8 mouse cellular contexts compared by ENCODE assay signal in the genomic region with DNA sequence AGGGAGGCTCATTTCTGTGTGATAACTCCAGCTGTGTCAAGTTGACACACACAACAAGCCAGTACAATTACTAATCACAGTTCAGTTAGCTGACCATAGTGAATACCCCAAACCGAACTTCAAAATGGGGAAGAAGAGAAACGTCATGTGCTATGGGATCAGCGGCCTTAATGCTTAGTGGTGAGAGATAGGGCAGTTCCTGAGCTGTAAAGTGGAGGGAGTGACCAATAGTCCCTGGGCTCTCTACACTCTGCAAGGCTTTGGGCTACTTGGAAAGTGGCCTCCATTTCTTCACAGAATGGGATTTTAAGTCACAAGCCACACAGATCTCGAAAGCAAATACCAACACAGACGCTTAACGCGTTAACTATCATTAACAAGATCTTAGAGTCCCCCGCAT. TPM values are rescaled to one million over a fixed set of nuclear protein-coding genes. Genes with fewer than 3 reads are reported as not detected.
DNase-seq lines count a peak whose midpoint lies in the region; ATAC-seq and TF ChIP-seq lines count a peak whose summit lies in the region.

No protein-coding gene starts in this region.

- TF ChIP-seq CTCF in E14TG2a.4 (conservative IDR thresholded peaks at IDR 0.05; ENCODE audit: low read length) = no peak

- peak overlapping the region; percentile 97 for H3K27ac ChIP-seq in heart, embryonic 10.5 days
- H3K27ac ChIP-seq in forebrain, embryonic 15.5 days (replicated peaks) = peak overlapping the region; percentile 90; the same call in 1 of the 2 replicates
- H3K27ac ChIP-seq in macrophage = peak overlapping the region; percentile 96

- peaks cover 41% of the 10 kb centered on the region for H3K4me1 ChIP-seq in heart, embryonic 10.5 days
- peaks cover 61% of the 10 kb centered on the region for H3K4me1 ChIP-seq in E14TG2a.4 (replicated peaks; ENCODE audit: low read depth, low read length)
- H3K4me1 ChIP-seq in forebrain, embryonic 15.5 days = peaks cover 42% of the 10 kb centered on the region

- WGBS in heart, embryonic 10.5 days = 28% methylated on average over 8 of the region's 8 CpGs
- whole genome bisulfite sequencing in forebrain, embryonic 15.5 days = 35% methylated on average over 8 of the region's 8 CpGs
- 15% methylated on average over 6 of the region's 8 CpGs for WGBS in macrophage (ENCODE audit: missing documents)

- no peak for DNase-seq in heart, embryonic 10.5 days (ENCODE audit: low spot score)
- no peak for DNase-seq in heart, postnatal 14 days
- no peak for DNase-seq in T-cell, adult 2 months (ENCODE audit: low spot score)
- DNase-seq in cerebellum, adult 9-11 months = no peak
- DNase-seq in layer of hippocampus, adult 8-10 months (ENCODE audit: low spot score in 2 of 2) = no peak

- H3K27me3 ChIP-seq in heart, embryonic 10.5 days (ENCODE audit: insufficient read depth, poor library complexity, severe bottlenecking) = no peaks in the 10 kb centered on the region
- H3K27me3 ChIP-seq in E14TG2a.4 (ENCODE audit: insufficient read depth, low read length) = no peaks in the 10 kb centered on the region
- no peaks in the 10 kb centered on the region for H3K27me3 ChIP-seq in forebrain, embryonic 15.5 days

- no peaks in the 10 kb centered on the region for H3K9me3 ChIP-seq in heart, embryonic 10.5 days
- no peaks in the 10 kb centered on the region for H3K9me3 ChIP-seq in E14TG2a.4 (ENCODE audit: low read length)
- H3K9me3 ChIP-seq in forebrain, embryonic 15.5 days = no peaks in the 10 kb centered on the region

- peaks cover 39% of the 10 kb centered on the region for H3K36me3 ChIP-seq in heart, embryonic 10.5 days
- peaks cover 52% of the 10 kb centered on the region for H3K36me3 ChIP-seq in E14TG2a.4 (ENCODE audit: insufficient read depth, low read length)
- peaks cover 6% of the 10 kb centered on the region; the same call in 1 of the 2 replicates for H3K36me3 ChIP-seq in forebrain, embryonic 15.5 days
- H3K36me3 ChIP-seq in macrophage (ENCODE audit: inconsistent target) = peaks cover 14% of the 10 kb centered on the region; the same call in 1 of the 2 replicates

- ATAC-seq in forebrain, embryonic 15.5 days (replicated peaks) = no peak

- H3K79me2 ChIP-seq in macrophage (ENCODE audit: inconsistent target) = peaks cover 77% of the 10 kb centered on the region

- H3K4me2 ChIP-seq in forebrain, embryonic 15.5 days (replicated peaks) = peak overlapping the region; percentile 81

- intact Hi-C loops in heart, postnatal 14 days (cut with DNase I) = loop anchor here (5.0 kb wide), 2 partner anchors 55 to 300 kb away; a partner anchor contains a TSS

- peak overlapping the region; percentile 90 for H3K4me3 ChIP-seq in heart, embryonic 10.5 days
- H3K4me3 ChIP-seq in E14TG2a.4 (replicated peaks; ENCODE audit: low read length) = peak overlapping the region; percentile 99
- peak overlapping the region; percentile 80 for H3K4me3 ChIP-seq in forebrain, embryonic 15.5 days
- peak overlapping the region; percentile 98 for H3K4me3 ChIP-seq in macrophage (ENCODE audit: inconsistent target)

- peak overlapping the region; percentile 77 for H3K9ac ChIP-seq in forebrain, embryonic 15.5 days (replicated peaks)

RNA-seq across cellular contexts. Expression of a gene that starts 1.0 kb away (rescaled TPM):
- 95.3 and 109 TPM in 2 replicates for polyA plus RNA-seq in heart, embryonic 10.5 days (2016; fragmentation: Nextera tagmentation; extraction: Ambion mirVana)
- 10 to 100 TPM; 68.9 to 74.9 TPM for total RNA-seq in heart, postnatal 14 days (2021)
- 106 and 113 TPM in 2 replicates for polyA plus RNA-seq in forebrain, embryonic 15.5 days (2015; fragmentation: Nextera tagmentation; extraction: Ambion mirVana)
- total RNA-seq in macrophage (2018; cell fraction: chromatin; rRNA removed) = 10 to 100 TPM in 13 of 26 experiments, 1 to 10 TPM in 13; 2.1 to 31.2 (median 9.4) TPM
- 10 to 100 TPM; 43.3 to 93.4 (median 71.3) TPM for total RNA-seq in macrophage (2018; cell fraction: cytosol; rRNA removed)
- 10 to 100 TPM in 20 of 26 experiments, 1 to 10 TPM in 6; 7.3 to 54.3 (median 17.0) TPM for total RNA-seq in macrophage (2018; cell fraction: nucleus; rRNA removed)
- polyA plus RNA-seq in macrophage (2018) = 30.6 to 67.1 TPM (median 53.4 TPM) in 3 replicates
- 10 to 100 TPM; 33.1 to 40.9 (median 36.7) TPM for total RNA-seq in layer of hippocampus, adult 8-10 months (2022)

RNA-seq across cellular contexts. Expression of a gene that starts 1.0 kb away (rescaled TPM):
- polyA plus RNA-seq in heart, embryonic 10.5 days (2016; fragmentation: Nextera tagmentation; extraction: Ambion mirVana) = 82.2 and 107 TPM in 2 replicates
- total RNA-seq in heart, postnatal 14 days (2021) = 10 to 100 TPM; 23.3 to 25.2 TPM
- polyA plus RNA-seq in forebrain, embryonic 15.5 days (2015; fragmentation: Nextera tagmentation; extraction: Ambion mirVana) = 115 and 116 TPM in 2 replicates
- total RNA-seq in macrophage (2018; cell fraction: chromatin; rRNA removed) = 10 to 100 TPM in 19 of 26 experiments, 1 to 10 TPM in 7; 3.5 to 39.6 (median 17.1) TPM
- total RNA-seq in macrophage (2018; cell fraction: cytosol; rRNA removed) = 10 to 100 TPM; 24.6 to 44.5 (median 36.8) TPM
- 10 to 100 TPM in 23 of 26 experiments, 1 to 10 TPM in 3; 8.0 to 44.1 (median 20.0) TPM for total RNA-seq in macrophage (2018; cell fraction: nucleus; rRNA removed)
- polyA plus RNA-seq in macrophage (2018) = 39.9 to 50.1 TPM (median 49.5 TPM) in 3 replicates
- total RNA-seq in layer of hippocampus, adult 8-10 months (2022) = 10 to 100 TPM; 45.7 to 50.2 (median 48.6) TPM

RNA-seq across cellular contexts. Expression of a gene that starts 13.7 kb away (rescaled TPM):
- 0.27 and 0.79 TPM in 2 replicates for polyA plus RNA-seq in heart, embryonic 10.5 days (2016; fragmentation: Nextera tagmentation; extraction: Ambion mirVana)
- 1 to 10 TPM; 2.0 to 2.7 TPM for total RNA-seq in heart, postnatal 14 days (2021)
- polyA plus RNA-seq in forebrain, embryonic 15.5 days (2015; fragmentation: Nextera tagmentation; extraction: Ambion mirVana) = 2.1 and 2.9 TPM in 2 replicates
- 10 to 100 TPM in 6 of 26 experiments, 1 to 10 TPM in 18, under 1 TPM in 2; 0.50 to 16.7 (median 5.5) TPM for total RNA-seq in macrophage (2018; cell fraction: chromatin; rRNA removed)
- 10 to 100 TPM in 8 of 26 experiments, 1 to 10 TPM in 18; 2.1 to 16.2 (median 5.9) TPM for total RNA-seq in macrophage (2018; cell fraction: cytosol; rRNA removed)
- 10 to 100 TPM in 12 of 26 experiments, 1 to 10 TPM in 13, under 1 TPM in 1; 0.38 to 24.0 (median 7.7) TPM for total RNA-seq in macrophage (2018; cell fraction: nucleus; rRNA removed)
- 2.8 to 3.6 TPM (median 2.9 TPM) in 3 replicates for polyA plus RNA-seq in macrophage (2018)
- 10 to 100 TPM; 17.5 to 25.7 (median 21.0) TPM for total RNA-seq in layer of hippocampus, adult 8-10 months (2022)

RNA-seq across cellular contexts. Expression of a gene that starts 55.8 kb away (rescaled TPM):
- 16.9 and 17.6 TPM in 2 replicates for polyA plus RNA-seq in heart, embryonic 10.5 days (2016; fragmentation: Nextera tagmentation; extraction: Ambion mirVana)
- 10 to 100 TPM; 14.3 to 17.1 TPM for total RNA-seq in heart, postnatal 14 days (2021)
- polyA plus RNA-seq in forebrain, embryonic 15.5 days (2015; fragmentation: Nextera tagmentation; extraction: Ambion mirVana) = 17.2 and 18.4 TPM in 2 replicates
- total RNA-seq in macrophage (2018; cell fraction: chromatin; rRNA removed) = 100 to 1,000 TPM in 6 of 26 experiments, 10 to 100 TPM in 20; 52.4 to 113 (median 86.0) TPM
- total RNA-seq in macrophage (2018; cell fraction: cytosol; rRNA removed) = 10 to 100 TPM; 19.6 to 31.8 (median 27.9) TPM
- 10 to 100 TPM; 31.4 to 74.7 (median 50.0) TPM for total RNA-seq in macrophage (2018; cell fraction: nucleus; rRNA removed)
- polyA plus RNA-seq in macrophage (2018) = 16.1 to 23.9 TPM (median 16.3 TPM) in 3 replicates
- total RNA-seq in layer of hippocampus, adult 8-10 months (2022) = 10 to 100 TPM; 41.5 to 46.4 (median 44.5) TPM
